Mouse (Mus musculus) MEL (cell line): Measurements from ENCODE around the gene Dmtf1. TPM values are rescaled to one million over a fixed set of nuclear protein-coding genes. Genes with fewer than 3 reads are reported as not detected.

Experiments used
- DNase-seq: peaks from one replicate; pipeline ENCODE4 v3.0.0; 2011; ENCODE audit warnings: low read depth, low spot score
- H3K27ac ChIP-seq: 2 replicates; pipeline ENCODE4 v1.5.1; 2012; ENCODE audit warnings: low read depth, mild to moderate bottlenecking, control low read depth, low read length, moderate library complexity; ENCODE audit not compliant: control insufficient read depth
- H3K27me3 ChIP-seq, 2 experiments: fragments of 150-350 bp in 1 of 2; sonication (generic) in 1 of 2; 2 replicates each; pipeline ENCODE4 v1.6.1; 2012; ENCODE audit warnings: low read length in 2 of 2, mild to moderate bottlenecking in 2 of 2, improper control_type of control experiment in 1 of 2, moderate library complexity in 1 of 2; ENCODE audit not compliant: insufficient read depth in 2 of 2, control insufficient read depth in 1 of 2
- H3K36me3 ChIP-seq, 2 experiments: 2 replicates each; pipeline ENCODE4 v1.6.1; 2012 to 2014; ENCODE audit warnings: low read length in 2 of 2, improper control_type of control experiment in 1 of 2, inconsistent platforms in 1 of 2, mild to moderate bottlenecking in 1 of 2; ENCODE audit not compliant: insufficient read depth in 2 of 2, control insufficient read depth in 1 of 2
- H3K4me1 ChIP-seq, 2 experiments: fragments of 150-350 bp in 1 of 2; sonication (generic) in 1 of 2; 2 replicates each; pipeline ENCODE4 v1.6.1; 2012; ENCODE audit warnings: low read length in 2 of 2, improper control_type of control experiment in 1 of 2, mild to moderate bottlenecking in 1 of 2; ENCODE audit not compliant: insufficient read depth in 2 of 2, control insufficient read depth in 1 of 2
- H3K4me3 ChIP-seq, 2 experiments: fragments of 150-350 bp in 1 of 2; sonication (generic) in 1 of 2; 2 replicates each; pipeline ENCODE4 v1.5.1; 2012; ENCODE audit warnings: low read depth in 2 of 2, low read length in 2 of 2, mild to moderate bottlenecking in 2 of 2, moderate library complexity in 2 of 2, control low read depth in 1 of 2, improper control_type of control experiment in 1 of 2; ENCODE audit not compliant: control insufficient read depth in 1 of 2, insufficient read depth in 1 of 2
- H3K79me2 ChIP-seq: 2 replicates; pipeline ENCODE4 v1.6.1; 2012; ENCODE audit warnings: mild to moderate bottlenecking, low read length, moderate library complexity; ENCODE audit not compliant: control insufficient read depth, poor library complexity, insufficient read depth
- H3K9ac ChIP-seq: 2 replicates; pipeline ENCODE4 v1.6.1; 2012; ENCODE audit warnings: low read depth, mild to moderate bottlenecking, control low read depth, low read length, moderate library complexity; ENCODE audit not compliant: control insufficient read depth, poor library complexity, severe bottlenecking
- H3K9me3 ChIP-seq: fragments of 150-350 bp; sonication (generic); replicated peaks from 2 replicates; pipeline ENCODE4 v1.6.1; 2012; ENCODE audit warnings: mild to moderate bottlenecking, low read length, improper control_type of control experiment, moderate library complexity; ENCODE audit not compliant: insufficient read depth
- BHLHE40 ChIP-seq: IDR thresholded peaks from 2 replicates; pipeline ENCODE4 v1.6.1; 2012; ENCODE audit warnings: low read depth, mild to moderate bottlenecking, inconsistent platforms, low read length, improper control_type of control experiment, borderline replicate concordance
- CHD1 ChIP-seq: IDR thresholded peaks from 2 replicates; pipeline ENCODE4 v1.6.1; 2012; ENCODE audit warnings: low read depth, mild to moderate bottlenecking, inconsistent platforms, low read length, improper control_type of control experiment
- CHD2 ChIP-seq: IDR thresholded peaks from 2 replicates; pipeline ENCODE4 v1.6.1; 2011; ENCODE audit warnings: low read length, improper control_type of control experiment
- CTCF ChIP-seq, 3 experiments: IDR thresholded peaks in 2 of 3; conservative IDR thresholded peaks in 1 of 3; 2 replicates each; pipeline ENCODE4 v1.5.1; 2011 to 2012; ENCODE audit warnings: low read length in 3 of 3, low read depth in 2 of 3, mild to moderate bottlenecking in 2 of 3, improper control_type of control experiment in 1 of 3, inconsistent platforms in 1 of 3, mixed read lengths in 1 of 3, moderate library complexity in 1 of 3; ENCODE audit not compliant: control insufficient read depth in 1 of 3, insufficient read depth in 1 of 3, poor library complexity in 1 of 3, severe bottlenecking in 1 of 3
- E2F4 ChIP-seq: IDR thresholded peaks from 2 replicates; pipeline ENCODE4 v1.6.1; 2011; ENCODE audit warnings: low read depth, low read length, improper control_type of control experiment, borderline replicate concordance
- ELF1 ChIP-seq: IDR thresholded peaks from 2 replicates; pipeline ENCODE4 v1.6.1; 2014; ENCODE audit warnings: low read depth, mild to moderate bottlenecking, inconsistent platforms, low read length, improper control_type of control experiment, moderate library complexity
- ETS1 ChIP-seq: IDR thresholded peaks from 2 replicates; pipeline ENCODE4 v1.6.1; 2012; ENCODE audit warnings: low read depth, mild to moderate bottlenecking, inconsistent platforms, low read length, improper control_type of control experiment, moderate library complexity
- MAFK ChIP-seq: IDR thresholded peaks from 2 replicates; pipeline ENCODE4 v1.6.1; 2011; ENCODE audit warnings: low read depth, mild to moderate bottlenecking, low read length, improper control_type of control experiment, borderline replicate concordance
- MAX ChIP-seq: IDR thresholded peaks from 2 replicates; pipeline ENCODE4 v1.6.1; 2011; ENCODE audit warnings: low read length, improper control_type of control experiment
- MAZ ChIP-seq: IDR thresholded peaks from 2 replicates; pipeline ENCODE4 v1.6.1; 2012; ENCODE audit warnings: low read depth, mild to moderate bottlenecking, inconsistent platforms, low read length, improper control_type of control experiment
- MEF2A ChIP-seq: IDR thresholded peaks from 2 replicates; pipeline ENCODE4 v1.6.1; 2014; ENCODE audit warnings: low read depth, mild to moderate bottlenecking, inconsistent platforms, low read length, improper control_type of control experiment; ENCODE audit not compliant: poor library complexity, insufficient replicate concordance, severe bottlenecking; ENCODE audit errors: extremely low read depth
- MXI1 ChIP-seq: IDR thresholded peaks from 2 replicates; pipeline ENCODE4 v1.6.1; 2011; ENCODE audit warnings: mild to moderate bottlenecking, low read depth, low read length, improper control_type of control experiment
- MYC ChIP-seq: IDR thresholded peaks from 2 replicates; pipeline ENCODE4 v1.6.1; 2011; ENCODE audit warnings: low read depth, mild to moderate bottlenecking, low read length, improper control_type of control experiment, moderate library complexity
- NRF1 ChIP-seq: IDR thresholded peaks from 2 replicates; pipeline ENCODE4 v1.6.1; 2014; ENCODE audit warnings: low read depth, mild to moderate bottlenecking, inconsistent platforms, low read length, improper control_type of control experiment, moderate library complexity; ENCODE audit not compliant: poor library complexity, insufficient read depth, severe bottlenecking
- POLR2AphosphoS2 ChIP-seq: IDR thresholded peaks from 2 replicates; pipeline ENCODE4 v1.6.1; 2011; ENCODE audit warnings: low read length, improper control_type of control experiment
- RCOR1 ChIP-seq: IDR thresholded peaks from 2 replicates; pipeline ENCODE4 v1.6.1; 2012; ENCODE audit warnings: low read depth, mild to moderate bottlenecking, inconsistent platforms, low read length, improper control_type of control experiment
- SIN3A ChIP-seq: IDR thresholded peaks from 2 replicates; pipeline ENCODE4 v1.6.1; 2012; ENCODE audit warnings: low read length, improper control_type of control experiment, inconsistent platforms
- SMC3 ChIP-seq: IDR thresholded peaks from 2 replicates; pipeline ENCODE4 v1.6.1; 2011; ENCODE audit warnings: low read depth, low read length, improper control_type of control experiment
- TBP ChIP-seq: IDR thresholded peaks from 2 replicates; pipeline ENCODE4 v1.8.0; 2011; ENCODE audit warnings: low read depth, low read length, improper control_type of control experiment
- TCF12 ChIP-seq: IDR thresholded peaks from 2 replicates; pipeline ENCODE4 v1.6.1; 2014; ENCODE audit warnings: low read depth, mild to moderate bottlenecking, inconsistent platforms, low read length, improper control_type of control experiment, moderate library complexity
- USF1 ChIP-seq: IDR thresholded peaks from 2 replicates; pipeline ENCODE4 v1.6.1; 2014; ENCODE audit warnings: low read depth, mild to moderate bottlenecking, inconsistent platforms, low read length, improper control_type of control experiment, moderate library complexity
- ZC3H11A ChIP-seq: IDR thresholded peaks from 2 replicates; pipeline ENCODE4 v1.6.1; 2012; ENCODE audit warnings: low read depth, mild to moderate bottlenecking, inconsistent platforms, low read length, improper control_type of control experiment
- ZNF384 ChIP-seq: IDR thresholded peaks from 2 replicates; pipeline ENCODE4 v1.6.1; 2012; ENCODE audit warnings: low read depth, mild to moderate bottlenecking, inconsistent platforms, low read length, improper control_type of control experiment
- polyA plus RNA-seq, 2 experiments: library from polyadenylated mRNA; stranded (reverse) in 1 of 2; unstranded in 1 of 2; fragments of >175 nt in 1 of 2; fragments of >200 nt in 1 of 2; gene quantifications; 2 replicates each; pipeline versions ENCODE4 v1.2.1 to v1.2.4; 2012; ENCODE audit warnings: low replicate concordance in 2 of 2, low read depth in 1 of 2; ENCODE audit not compliant: insufficient read length in 2 of 2, insufficient read depth in 1 of 2, missing spikeins in 1 of 2
- total RNA-seq: library from RNA; depleted of rRNA; stranded (reverse); fragments of 300-350 nt; gene quantifications from 2 replicates; pipeline ENCODE4 v1.2.3, GENCODE M21; 2012

Dmtf1 gene
- total and polyA plus RNA-seq, 3 experiments = 18.7 to 78.4 (median 22.0) TPM

- no peak for TF ChIP-seq USF1
- no peak for TF ChIP-seq RCOR1
- TF ChIP-seq MAX = no peak
- no peak for TF ChIP-seq NRF1
- TF ChIP-seq MAFK = no peak
- TF ChIP-seq TBP = no peak
- peak; percentile 69 for TF ChIP-seq ZNF384
- TF ChIP-seq ZC3H11A = no peak
- TF ChIP-seq MEF2A = no peak
- TF ChIP-seq CHD1 = 0 out of 2 replicates have a peak, but pooled peaks have one; percentile 68
- no peak for TF ChIP-seq SMC3
- TF ChIP-seq MAZ = no peak; the same call in 1 of the 2 replicates
- TF ChIP-seq ETS1 = no peak
- no peak for TF ChIP-seq E2F4
- no peak for TF ChIP-seq MYC
- no peak for TF ChIP-seq ELF1
- no peak for TF ChIP-seq CTCF (IDR thresholded peaks at IDR 0.05 in 2 of 3, conservative IDR thresholded peaks at IDR 0.05 in 1 of 3; ENCODE audit: control insufficient read depth in 1 of 3, insufficient read depth in 1 of 3, low read depth in 2 of 3, low read length in 3 of 3, poor library complexity in 1 of 3, severe bottlenecking in 1 of 3)
- peak; percentile 42 for DNase-seq
- H3K27me3 ChIP-seq = no peaks in the 10 kb centered on the region
- no peaks in the 10 kb centered on the region for H3K9me3 ChIP-seq
- H3K4me3 ChIP-seq = peak overlapping the region; percentile 77 to 97
- peaks cover 25% of the 10 kb centered on the region for H3K79me2 ChIP-seq
- H3K4me1 ChIP-seq = peaks cover 0 to 6% of the 10 kb centered on the region in 2 experiments; a peak in 3 of 4 replicates
- H3K9ac ChIP-seq = peak overlapping the region; percentile 98
- H3K36me3 ChIP-seq = peaks cover 4 to 8% of the 10 kb centered on the region in 2 experiments; a peak in 3 of 4 replicates
- H3K27ac ChIP-seq = peak overlapping the region; percentile 85
These were observed 633 bp downstream of the Dmtf1 start for GRCm38 (mm10) chr5:9160831-9161455.

- H3K79me2 ChIP-seq = peaks cover 29% of the 10 kb centered on the region
- DNase-seq = no peak
- no peaks in the 10 kb centered on the region for H3K9me3 ChIP-seq
- no peak overlapping the region for H3K27ac ChIP-seq
- H3K4me1 ChIP-seq = peaks cover 0 to 3% of the 10 kb centered on the region in 2 experiments; a peak in 3 of 4 replicates
- no peak overlapping the region for H3K9ac ChIP-seq
- TF ChIP-seq CHD2 (no peak), TBP (no peak), CHD1 (no peak), MAFK (no peak), NRF1 (no peak), ETS1 (no peak), POLR2AphosphoS2 (no peak), USF1 (no peak), BHLHE40 (no peak), ZC3H11A (no peak), TCF12 (no peak), MYC (no peak), SIN3A (no peak), MXI1 (no peak)
- no peak overlapping the region for H3K4me3 ChIP-seq
- peaks cover 4 to 8% of the 10 kb centered on the region in 2 experiments; a peak in 3 of 4 replicates for H3K36me3 ChIP-seq
- no peaks in the 10 kb centered on the region for H3K27me3 ChIP-seq
These were observed 4.2 kb downstream of the Dmtf1 start for GRCm38 (mm10) chr5:9157336-9157735.
